Mouse (Mus musculus) spleen, adult 2 months (tissue): ENCODE data around the gene F11r. TPM values are rescaled to one million over a fixed set of nuclear protein-coding genes. Genes with fewer than 3 reads are reported as not detected.
"Not testable (repeated sequence)": the region's sequence is repeated elsewhere in the genome, so short reads cannot be mapped to it uniquely, and the experiment has no call there.

ENCODE experiments used
- DNase-seq, 2 experiments: peaks; one replicate each; pipeline versions ENCODE4 v3.0.0 to v3.0.0-alpha.2; 2012 to 2021; ENCODE audit warnings: low spot score in 2 of 2, low read depth in 1 of 2
- H3K27ac ChIP-seq: fragments of 200-500 bp; 2 replicates; pipeline ENCODE4 v1.5.1; 2012; ENCODE audit warnings: low read length, inconsistent platforms; ENCODE audit not compliant: insufficient read depth
- H3K27me3 ChIP-seq: fragments of 200-500 bp; 2 replicates; pipeline ENCODE4 v1.6.1; 2012; ENCODE audit warnings: mild to moderate bottlenecking, moderate library complexity, low read length, inconsistent platforms; ENCODE audit not compliant: control insufficient read depth, insufficient read depth
- H3K36me3 ChIP-seq: fragments of 200-500 bp; 2 replicates; pipeline ENCODE4 v1.6.1; 2012; ENCODE audit warnings: mild to moderate bottlenecking, low read length, inconsistent platforms; ENCODE audit not compliant: control insufficient read depth, insufficient read depth
- H3K4me1 ChIP-seq: fragments of 200-500 bp; 2 replicates; pipeline ENCODE4 v1.6.1; 2011; ENCODE audit warnings: inconsistent platforms; ENCODE audit not compliant: control insufficient read depth, insufficient read depth, insufficient read length
- H3K4me3 ChIP-seq: fragments of 200-500 bp; 2 replicates; pipeline ENCODE4 v1.5.1; 2011; ENCODE audit warnings: mild to moderate bottlenecking, inconsistent platforms; ENCODE audit not compliant: insufficient read depth, insufficient read length; ENCODE audit errors: extremely low read depth
- CTCF ChIP-seq: fragments of 200-500 bp; IDR thresholded peaks from 2 replicates; pipeline ENCODE4 v1.5.1; 2011; ENCODE audit warnings: mild to moderate bottlenecking, inconsistent platforms; ENCODE audit not compliant: insufficient read depth, insufficient read length, insufficient replicate concordance; ENCODE audit errors: extremely low read depth
- POLR2A ChIP-seq: fragments of 200-500 bp; IDR thresholded peaks from 2 replicates; pipeline ENCODE4 v1.6.1; 2011; ENCODE audit warnings: low read depth, low read length, inconsistent platforms
- WGBS: fragments of 180-500 bp; shearing (Covaris S2); methylation state at CpG from one replicate; pipeline ENCODE4 v1.1.7; 2018; 5-methylcytosine and 5-hydroxymethylcytosine counted together
- polyA plus RNA-seq: library from polyadenylated mRNA; depleted of rRNA; stranded (reverse); fragments of >200 nt; gene quantifications from 2 replicates; pipeline ENCODE4 v1.2.3, GENCODE M21; 2012

Gene F11r
- polyA plus RNA-seq, 1 experiment, result 9.6 TPM

- no peak overlapping the region for H3K27ac ChIP-seq
- H3K4me1 ChIP-seq, result no peaks in the 10 kb centered on the region; the same call in 1 of the 2 replicates
- DNase-seq, result no peak
- H3K36me3 ChIP-seq, result no peaks in the 10 kb centered on the region
- H3K27me3 ChIP-seq, result no peaks in the 10 kb centered on the region
- no peak overlapping the region for H3K4me3 ChIP-seq
- TF ChIP-seq CTCF, result no peak
- no peak for TF ChIP-seq POLR2A
- 73% methylated on average over 3 of the region's 3 CpGs for WGBS
Measured at GRCm38 (mm10) chr1:171469678-171470077, 32.3 kb downstream of the F11r start.

GRCm38 (mm10) chr1:171470371-171470871 is 33.1 kb downstream of the F11r start:
- no peaks in the 10 kb centered on the region for H3K27me3 ChIP-seq
- TF ChIP-seq POLR2A (no peak), CTCF (peak; percentile 44; the same call in 1 of the 2 replicates)
- WGBS, result 24% methylated on average over 7 of the region's 7 CpGs
- H3K36me3 ChIP-seq, result no peaks in the 10 kb centered on the region
- no peak overlapping the region for H3K27ac ChIP-seq
- H3K4me3 ChIP-seq, result no peak overlapping the region
- no peaks in the 10 kb centered on the region; the same call in 1 of the 2 replicates for H3K4me1 ChIP-seq
- peak; percentile 52 to 55 for DNase-seq

GRCm38 (mm10) chr1:171470896-171471295 is 33.6 kb downstream of the F11r start:
- Histone ChIP-seq H3K27me3 (no peaks in the 10 kb centered on the region), H3K27ac (no peak overlapping the region), H3K36me3 (no peaks in the 10 kb centered on the region), H3K4me3 (no peak overlapping the region), H3K4me1 (no peaks in the 10 kb centered on the region)
- no peak for TF ChIP-seq CTCF
- no peak for TF ChIP-seq POLR2A
- DNase-seq, result no peak
- 79% methylated on average over 5 of the region's 5 CpGs for WGBS

GRCm38 (mm10) chr1:171471452-171471851 is 34.1 kb downstream of the F11r start:
- H3K4me3 ChIP-seq, result no peak overlapping the region
- no peaks in the 10 kb centered on the region for H3K27me3 ChIP-seq
- no peaks in the 10 kb centered on the region for H3K36me3 ChIP-seq
- WGBS, result 92% methylated on average over 1 of the region's 1 CpGs
- no peak overlapping the region for H3K27ac ChIP-seq
- TF ChIP-seq POLR2A, result no peak
- no peak for TF ChIP-seq CTCF
- no peak for DNase-seq
- no peaks in the 10 kb centered on the region for H3K4me1 ChIP-seq

- H3K27ac ChIP-seq, DNase-seq, H3K27me3 ChIP-seq, H3K4me3 ChIP-seq, H3K36me3 ChIP-seq, H3K4me1 ChIP-seq: not testable (repeated sequence)
- 88% methylated on average over 8 of the region's 8 CpGs for WGBS
Measured at GRCm38 (mm10) chr1:171471941-171472340, 34.6 kb downstream of the F11r start.

- no peak for DNase-seq
- H3K4me3 ChIP-seq, result no peak overlapping the region
- H3K27me3 ChIP-seq, result no peaks in the 10 kb centered on the region
- H3K36me3 ChIP-seq, result no peaks in the 10 kb centered on the region
- WGBS, result 87% methylated on average over 4 of the region's 4 CpGs
- no peaks in the 10 kb centered on the region for H3K4me1 ChIP-seq
- TF ChIP-seq POLR2A, result no peak
- no peak for TF ChIP-seq CTCF
- H3K27ac ChIP-seq, result no peak overlapping the region
Measured at GRCm38 (mm10) chr1:171473506-171473905, 36.2 kb downstream of the F11r start.

GRCm38 (mm10) chr1:171473920-171474640 is 36.7 kb downstream of the F11r start:
- Histone ChIP-seq H3K27ac (no peak overlapping the region), H3K4me1 (no peaks in the 10 kb centered on the region), H3K4me3 (no peak overlapping the region), H3K36me3 (no peaks in the 10 kb centered on the region), H3K27me3 (no peaks in the 10 kb centered on the region)
- no peak for DNase-seq
- WGBS, result 70% methylated on average over 9 of the region's 9 CpGs
- no peak for TF ChIP-seq CTCF
